Mouse (Mus musculus) CD4-positive helper T cell, adult 2 months (primary cell): ENCODE results near the gene Runx2.
A peak's percentile ranks its signal among the peaks of the same experiment; 100 is the strongest.

Experiments
- DNase-seq: peaks from one replicate; pipeline ENCODE4 v3.0.0-alpha.2; 2012; ENCODE audit warnings: low read depth, missing footprints, low spot score

Runx2 gene

DNA sequence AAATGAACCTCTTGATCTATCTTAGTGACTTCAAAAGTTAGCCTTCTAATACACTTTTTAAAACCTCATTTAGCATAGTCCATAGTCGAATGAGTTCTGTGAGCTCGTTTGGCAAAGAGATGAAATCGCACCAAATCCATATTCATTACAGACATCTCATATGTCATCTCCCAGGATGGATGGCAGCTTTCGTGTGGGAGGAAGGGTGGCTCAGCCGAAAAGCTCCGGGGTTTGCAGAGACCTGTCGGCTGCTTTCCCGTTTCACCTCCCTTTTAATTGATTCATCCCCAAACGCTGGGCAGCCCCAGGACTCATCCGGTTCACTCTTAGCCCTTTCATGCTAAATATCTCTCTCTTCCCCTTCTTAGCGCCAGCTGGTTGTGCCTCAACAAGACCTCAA is 275.7 kb downstream of the Runx2 start:
- DNase-seq = no peak

DNA sequence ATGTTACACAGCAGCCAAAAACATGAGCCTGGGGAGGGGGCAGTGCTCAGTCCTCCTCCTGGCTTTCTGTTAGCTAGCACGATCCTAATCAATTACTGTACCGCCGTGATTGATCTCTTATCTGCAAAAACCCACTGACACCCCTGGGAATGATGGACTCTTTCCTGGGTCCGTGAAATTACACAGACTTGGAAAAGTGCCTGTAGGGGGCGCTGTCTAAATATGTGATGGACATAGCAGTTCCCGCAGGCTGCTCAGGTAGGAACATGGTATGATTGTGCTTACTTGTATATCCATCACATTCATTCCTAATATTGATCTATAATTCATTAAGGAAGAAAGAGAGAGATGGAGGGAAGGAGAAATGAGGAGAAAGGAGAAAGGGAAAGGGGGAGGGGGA is 284.6 kb downstream of the Runx2 start:
- peak; percentile 45 for DNase-seq

DNA sequence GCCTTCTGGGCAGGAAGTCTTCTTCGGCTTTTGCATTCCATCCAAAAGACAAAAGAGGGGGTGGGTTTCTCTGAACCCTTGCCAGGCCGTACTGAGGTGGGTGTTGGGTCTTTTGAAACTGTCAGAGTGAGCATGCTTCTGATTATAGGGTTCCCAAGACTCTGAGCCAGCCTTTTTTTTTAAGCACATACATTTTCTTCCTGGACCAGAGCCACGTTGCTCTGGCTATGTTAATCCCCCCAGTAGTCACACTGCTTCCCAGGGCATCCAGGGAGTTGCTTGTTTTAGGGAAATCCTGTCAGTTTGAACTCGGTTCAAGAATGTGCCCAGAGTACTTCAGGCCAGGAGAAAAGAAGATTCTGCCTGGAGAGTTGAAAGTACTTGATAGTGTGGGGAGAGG is 286.0 kb downstream of the Runx2 start:
- no peak for DNase-seq

DNA sequence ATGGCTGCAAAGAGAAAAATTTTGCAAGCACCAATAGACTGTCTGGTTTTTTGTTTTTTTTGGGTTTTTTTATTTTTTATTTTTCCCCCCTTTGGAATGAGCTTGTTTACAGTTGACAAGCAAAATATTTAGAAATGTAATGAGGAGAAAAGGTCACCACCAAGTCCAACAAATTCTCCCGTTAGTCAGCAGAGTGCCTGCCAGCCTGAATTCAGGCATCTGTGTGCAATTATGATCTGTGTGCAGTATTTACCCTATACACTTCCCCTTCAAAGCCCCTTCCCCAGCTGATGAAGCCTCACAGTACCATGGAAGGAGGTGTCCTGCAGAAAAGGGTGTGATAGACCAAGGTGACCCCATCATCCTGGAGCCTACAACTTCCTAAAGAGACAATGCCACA is 290.5 kb downstream of the Runx2 start:
- no peak for DNase-seq

DNA sequence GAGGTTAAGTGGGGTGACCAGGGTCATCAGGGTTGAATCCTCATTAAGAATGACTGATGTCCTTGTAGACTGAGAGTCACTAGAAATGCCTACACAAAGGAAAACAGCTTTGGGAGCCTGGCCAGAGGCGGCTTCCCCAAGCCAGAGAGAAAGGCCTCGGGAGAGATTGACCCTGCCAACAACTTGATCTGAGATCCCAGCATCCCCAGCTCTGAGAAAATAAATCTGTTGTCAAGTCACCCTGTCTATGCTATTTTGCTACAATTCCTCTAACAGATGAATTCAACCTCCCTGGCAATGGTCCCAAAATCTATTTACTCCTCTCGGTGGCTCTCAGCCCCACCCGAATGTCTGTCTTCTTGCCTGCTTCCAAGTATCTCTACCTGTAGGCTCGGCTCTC is 291.7 kb downstream of the Runx2 start:
- no peak for DNase-seq

DNA sequence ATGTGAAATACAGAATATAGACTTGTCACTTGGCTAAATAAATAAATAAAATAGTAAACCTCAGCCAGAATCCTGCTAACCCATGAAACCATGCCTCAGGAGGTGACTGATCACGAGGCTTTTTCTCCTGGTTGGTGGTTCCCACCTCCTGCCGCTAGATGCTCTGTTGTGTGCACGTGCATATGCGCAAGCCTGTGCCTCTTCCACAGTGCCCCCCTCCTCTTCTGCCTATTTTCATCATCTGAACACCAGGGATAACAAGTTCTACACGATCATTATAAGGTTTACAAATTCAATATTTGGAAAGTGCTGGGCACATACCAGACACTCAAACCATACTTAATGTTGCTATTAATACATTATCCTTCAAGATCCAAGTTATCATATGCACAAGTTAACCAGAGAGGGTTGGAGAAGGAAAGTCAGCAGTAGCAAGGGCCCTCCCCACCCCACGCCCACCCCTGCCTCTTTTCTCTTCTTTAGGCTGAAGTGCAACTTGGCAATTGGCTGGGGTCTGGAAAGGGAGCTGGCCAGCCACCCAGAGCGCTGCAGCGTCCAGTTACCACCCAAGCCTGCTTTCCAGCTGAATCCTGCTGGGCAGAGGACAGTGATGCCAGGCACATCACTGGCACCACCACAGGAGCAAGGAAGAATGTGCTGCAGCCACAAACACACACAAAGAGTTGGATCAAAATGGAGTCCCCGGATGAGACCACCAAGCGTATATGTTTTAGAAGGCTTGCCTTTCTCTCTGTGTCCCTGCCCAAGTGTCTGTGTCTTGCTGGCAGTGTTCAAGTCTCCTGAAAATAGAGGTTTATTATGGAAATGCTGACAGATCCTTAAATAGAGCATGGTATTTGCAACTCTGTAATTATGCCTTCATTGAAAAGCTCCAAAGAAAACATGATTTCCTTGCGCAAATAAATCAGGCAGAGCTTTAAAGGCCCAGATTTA is 294.2 kb downstream of the Runx2 start:
- no peak for DNase-seq

DNA sequence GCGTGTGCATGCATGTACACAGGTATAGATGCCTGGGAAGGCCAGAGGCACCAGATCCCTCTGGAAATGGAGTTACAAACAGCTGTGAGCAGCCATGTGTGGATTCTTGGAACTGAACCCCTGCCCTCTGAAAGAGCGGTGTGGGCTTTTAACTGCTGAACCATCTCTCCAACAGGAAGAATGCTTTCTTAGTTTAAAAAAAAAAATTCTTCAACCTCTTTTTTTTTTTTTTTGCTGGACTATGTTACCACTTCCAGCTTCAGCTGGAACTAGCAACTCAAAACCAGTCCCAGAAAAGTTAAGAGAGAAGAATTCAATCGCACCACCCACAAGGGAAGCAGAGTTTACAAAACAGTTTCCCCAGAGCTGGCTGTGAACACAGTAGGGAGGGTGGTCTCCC is 295.2 kb downstream of the Runx2 start:
- no peak for DNase-seq

DNA sequence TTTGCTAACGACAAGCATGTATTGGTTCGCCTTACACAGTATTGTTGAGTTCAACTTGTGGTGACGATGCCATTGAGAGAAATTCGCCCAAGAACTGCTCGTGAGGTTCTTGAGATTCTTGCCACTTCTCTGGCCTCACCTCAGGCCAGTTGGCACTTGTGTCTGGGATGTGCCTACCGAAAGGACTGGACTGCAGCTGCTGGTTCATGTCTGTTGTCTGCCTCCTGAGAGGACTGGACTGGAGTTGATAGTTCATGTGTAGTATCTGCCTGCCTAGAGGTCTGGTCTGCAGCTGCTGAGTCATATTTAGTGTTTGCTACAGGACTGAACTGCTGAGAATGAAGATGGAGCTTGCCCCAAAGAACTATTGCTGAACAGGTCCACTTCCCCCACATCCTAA is 296.4 kb downstream of the Runx2 start:
- no peak for DNase-seq

DNA sequence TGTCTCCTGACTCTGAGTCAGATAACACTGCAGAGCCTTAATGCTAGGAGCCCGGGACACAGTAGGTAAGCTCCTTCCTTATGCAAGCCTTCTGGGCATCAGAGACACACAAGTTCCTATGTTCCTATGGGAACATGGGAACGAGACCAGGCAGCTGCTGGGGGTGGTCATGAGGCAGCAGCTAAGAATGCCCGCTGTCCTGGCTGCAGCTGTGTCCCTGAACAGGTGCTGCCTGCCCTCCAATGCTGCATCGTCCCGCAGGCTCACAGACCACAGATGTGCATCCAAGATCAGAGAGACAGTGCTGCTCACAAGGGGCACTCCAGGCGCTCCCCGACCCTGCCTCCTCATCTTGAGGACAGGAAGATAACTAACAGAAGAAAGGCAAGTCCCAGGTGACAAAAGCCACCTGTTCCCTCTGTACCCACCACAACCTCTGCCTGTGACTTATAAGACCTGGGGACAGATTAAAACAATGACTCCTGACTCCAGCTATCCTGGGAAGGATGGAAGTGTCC is 306.3 kb downstream of the Runx2 start:
- no peak for DNase-seq

DNA sequence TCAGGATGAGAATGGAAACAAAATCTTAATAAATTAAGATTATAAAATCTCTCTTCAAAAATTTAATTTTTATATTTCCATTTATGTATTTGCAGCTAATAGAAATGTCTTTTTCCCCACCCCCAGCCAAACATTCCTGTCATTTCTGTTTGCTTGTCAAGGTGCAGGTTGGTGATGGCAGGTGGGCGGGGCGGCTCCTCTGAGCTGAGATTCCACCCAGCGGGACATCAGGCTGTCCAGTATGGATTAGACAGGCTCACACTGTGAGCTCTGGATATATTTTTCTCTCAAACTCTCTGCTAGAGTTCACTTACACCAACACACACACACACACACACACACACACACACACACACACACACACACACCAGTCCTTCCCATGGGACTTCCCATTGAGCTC is 306.9 kb downstream of the Runx2 start:
- no peak for DNase-seq

DNA sequence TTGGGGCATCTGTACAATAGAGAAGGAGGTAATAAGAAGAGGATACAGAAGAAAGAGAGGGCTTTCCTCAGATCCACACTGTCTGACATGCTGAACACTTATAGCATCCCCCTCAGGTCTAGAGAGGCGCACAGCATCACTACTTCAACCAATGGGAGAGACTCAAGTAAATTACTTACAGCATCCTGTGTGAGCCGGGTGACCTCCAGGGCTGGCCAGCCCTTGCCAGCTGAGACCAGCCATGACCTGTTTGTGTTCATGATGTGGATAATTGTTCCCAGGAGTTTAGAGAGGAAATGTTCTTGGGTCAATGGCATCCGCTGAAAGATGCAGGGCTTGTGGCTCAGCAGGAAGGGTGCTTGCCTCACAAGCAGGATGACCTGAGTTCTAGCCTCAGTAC is 308.1 kb downstream of the Runx2 start:
- DNase-seq = no peak

DNA sequence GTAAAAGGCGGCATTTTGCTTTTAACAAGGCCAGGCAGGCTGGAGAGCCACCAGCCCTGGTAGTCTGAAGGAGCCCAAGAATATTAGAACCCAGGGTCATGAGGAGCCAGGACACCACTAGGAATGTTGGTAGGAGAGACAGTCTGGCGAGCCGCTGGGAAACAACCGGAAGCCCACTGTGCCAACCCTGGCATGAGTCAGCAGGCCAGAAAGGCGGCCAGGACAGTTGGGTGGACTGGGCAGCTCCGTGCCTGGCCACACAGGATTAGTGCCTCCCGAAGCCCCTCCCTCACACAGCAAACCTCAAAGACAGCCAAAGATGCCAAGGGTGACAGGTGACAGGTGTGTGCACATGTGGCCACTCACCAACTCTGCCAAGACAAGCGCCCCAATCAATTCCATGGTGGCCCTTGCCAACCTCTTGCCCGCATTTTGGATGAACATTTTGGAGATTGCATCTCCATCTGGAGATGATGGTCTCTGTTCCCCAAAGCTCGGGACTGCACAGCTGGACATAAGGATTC is 309.7 kb downstream of the Runx2 start:
- no peak for DNase-seq

DNA sequence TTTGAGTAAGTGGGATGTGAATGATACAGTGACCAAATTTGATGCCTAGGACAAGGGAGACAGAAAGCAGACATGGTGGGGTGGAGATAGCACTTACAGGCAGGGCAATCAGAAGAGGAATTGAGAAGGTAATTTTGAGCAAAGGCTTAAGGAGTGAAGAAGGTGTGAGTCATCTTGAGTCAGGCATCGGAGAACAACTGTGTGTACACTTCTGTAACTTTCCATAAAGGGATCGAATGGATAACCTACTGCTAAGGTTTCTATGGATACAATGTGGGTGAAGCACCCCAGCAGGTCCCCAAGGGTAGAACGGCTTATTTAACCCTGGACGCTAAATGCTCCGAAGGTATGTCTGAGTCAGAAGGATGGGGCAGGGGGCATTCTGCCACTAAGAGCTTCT is 312.4 kb downstream of the Runx2 start:
- no peak for DNase-seq

DNA sequence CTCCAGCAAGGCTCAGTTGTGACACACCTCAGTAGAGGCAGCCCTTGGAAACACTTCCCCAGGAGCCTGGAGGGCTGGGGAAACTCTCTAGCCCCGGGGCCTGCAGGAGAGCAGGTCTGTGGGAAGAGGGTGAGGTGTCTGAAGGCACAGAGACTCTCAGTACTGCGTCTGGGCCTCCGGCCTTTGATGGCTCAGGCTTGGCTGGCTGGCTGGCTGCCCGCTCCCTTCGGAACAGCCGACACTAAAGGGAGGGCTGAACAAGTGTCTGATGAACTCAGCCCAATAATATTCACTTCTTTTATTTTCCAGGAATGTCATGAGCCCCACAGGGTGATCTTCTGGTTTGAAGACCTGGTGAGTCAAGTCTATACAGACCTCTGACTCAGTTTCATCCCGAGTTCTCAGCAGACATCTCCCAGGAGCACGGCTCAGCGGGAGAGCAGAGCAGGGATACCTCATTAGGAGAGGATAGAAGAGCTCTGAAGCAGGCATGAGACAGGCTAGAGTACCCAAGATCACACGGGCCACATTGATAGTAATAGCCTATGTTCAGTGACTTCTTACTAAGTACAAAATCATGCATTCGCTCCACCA is 314.2 kb downstream of the Runx2 start:
- no peak for DNase-seq

DNA sequence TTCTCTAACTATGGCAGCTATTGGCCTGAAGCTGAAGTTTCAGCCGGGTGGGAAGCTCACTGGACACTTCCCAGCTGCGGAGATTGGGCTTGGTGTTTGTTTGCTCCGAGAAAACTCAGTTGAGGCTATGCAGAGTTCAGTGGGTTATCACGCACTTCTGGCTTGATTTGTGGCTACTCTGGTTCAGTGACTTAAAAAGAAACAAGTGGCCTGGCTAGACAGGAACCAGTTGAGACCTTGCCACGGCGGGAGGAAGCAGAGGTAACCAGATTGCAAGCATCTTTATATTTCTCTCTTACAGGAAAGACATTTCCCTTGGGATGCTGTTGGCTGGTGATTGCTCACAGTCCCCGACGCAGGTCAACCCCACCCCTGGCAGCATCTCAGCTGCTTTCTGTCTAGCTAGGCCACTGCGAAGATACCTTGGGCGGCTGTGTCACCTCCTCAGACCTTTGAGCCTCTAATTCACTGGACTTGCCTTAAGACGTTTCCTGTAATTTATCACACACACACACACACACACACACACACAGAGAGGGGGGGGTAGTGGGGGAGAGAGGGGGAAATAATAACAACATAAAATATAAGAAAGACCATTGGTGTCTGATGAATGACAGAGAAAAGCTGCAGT is 324.3 kb downstream of the Runx2 start:
- no peak for DNase-seq

DNA sequence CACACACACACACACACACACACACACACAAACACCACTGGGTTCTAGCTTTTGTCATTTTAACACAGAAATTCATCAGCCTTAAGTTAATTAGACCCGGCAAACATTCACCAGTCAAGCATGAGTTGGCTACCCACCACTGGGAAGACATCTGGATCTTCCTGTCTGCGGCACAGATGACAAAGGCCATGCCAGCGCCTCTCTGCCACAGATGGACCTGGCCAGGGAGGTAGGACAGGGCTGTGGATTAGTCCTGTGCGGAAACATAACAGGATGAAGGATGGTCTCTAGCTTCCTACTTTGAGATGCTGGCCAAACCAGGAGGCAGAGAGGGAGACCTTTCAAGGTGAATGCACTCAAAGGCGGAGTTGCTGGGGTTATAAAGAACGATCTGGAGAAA is 325.3 kb downstream of the Runx2 start:
- no peak for DNase-seq

DNA sequence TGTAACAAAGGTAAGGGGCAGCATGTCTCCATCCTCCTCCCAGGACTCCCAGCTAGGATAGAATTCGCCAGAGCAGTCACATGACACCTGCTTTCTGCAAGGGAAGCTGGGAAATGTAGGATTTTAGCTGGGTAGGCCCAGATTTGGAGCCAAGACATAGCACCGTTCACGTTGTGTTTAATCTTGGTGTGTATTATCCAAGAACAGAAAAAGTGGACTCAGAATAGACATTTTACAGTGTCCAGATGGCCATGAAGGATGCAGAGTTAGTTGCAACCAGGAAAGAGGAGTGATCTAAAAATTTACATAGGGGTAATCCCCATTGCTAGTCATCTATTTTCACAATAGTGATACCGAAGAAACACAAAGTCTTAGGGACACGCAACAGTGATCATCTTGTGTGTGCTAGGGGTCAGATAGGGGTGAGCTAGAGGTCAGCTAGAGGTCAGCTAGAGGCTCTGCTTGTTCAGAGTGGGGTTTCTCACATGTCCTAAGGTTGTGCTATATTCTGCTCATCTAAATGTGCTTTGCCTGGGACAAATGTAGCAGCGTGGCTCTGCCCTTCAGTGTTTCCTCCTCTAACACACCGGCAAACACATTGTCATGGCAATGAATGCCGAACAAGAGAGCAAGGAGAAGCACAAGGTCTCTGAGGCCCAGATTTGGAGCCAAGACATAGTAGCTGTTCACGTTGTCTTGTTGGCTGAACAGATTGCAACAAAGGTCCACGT is 326.9 kb downstream of the Runx2 start:
- DNase-seq = no peak

DNA sequence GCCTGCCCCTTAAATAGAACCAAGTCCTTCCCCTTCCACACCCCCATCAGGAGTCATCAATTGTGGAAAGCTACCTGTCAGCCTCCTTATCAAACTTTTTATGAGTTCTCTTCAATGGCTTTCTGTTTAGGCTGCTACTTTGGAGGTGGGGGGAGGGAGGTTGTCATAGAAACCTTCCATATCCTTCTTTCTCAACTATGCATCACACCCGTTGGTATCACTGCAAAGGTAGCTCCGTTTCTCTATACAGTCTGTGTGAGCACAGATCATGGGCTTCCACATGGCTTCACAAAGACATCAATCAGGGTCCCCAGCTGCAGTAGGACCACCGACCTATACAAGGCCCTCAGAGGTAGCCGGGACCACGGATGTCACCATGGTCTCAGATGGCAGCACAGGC is 329.3 kb downstream of the Runx2 start:
- DNase-seq = no peak

DNA sequence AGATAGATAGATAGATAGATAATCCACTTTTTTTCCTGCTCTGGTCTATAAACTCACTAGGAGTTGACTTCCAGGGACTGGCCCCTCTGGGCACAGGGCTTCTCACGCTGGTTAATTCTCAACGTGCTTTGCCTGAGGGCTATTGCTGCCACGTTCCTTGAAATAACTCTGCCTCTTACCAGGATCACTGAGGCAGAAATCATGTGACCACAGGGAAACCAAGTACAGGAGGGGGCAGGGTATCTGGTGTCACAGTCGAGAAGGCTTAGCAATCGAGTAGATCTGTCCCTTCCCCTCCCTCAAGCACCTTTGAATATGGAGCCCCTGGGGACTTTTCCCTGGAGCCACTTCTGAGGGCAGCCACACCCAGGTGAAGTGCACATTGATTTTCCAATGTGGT is 334.7 kb downstream of the Runx2 start:
- DNase-seq = no peak

DNA sequence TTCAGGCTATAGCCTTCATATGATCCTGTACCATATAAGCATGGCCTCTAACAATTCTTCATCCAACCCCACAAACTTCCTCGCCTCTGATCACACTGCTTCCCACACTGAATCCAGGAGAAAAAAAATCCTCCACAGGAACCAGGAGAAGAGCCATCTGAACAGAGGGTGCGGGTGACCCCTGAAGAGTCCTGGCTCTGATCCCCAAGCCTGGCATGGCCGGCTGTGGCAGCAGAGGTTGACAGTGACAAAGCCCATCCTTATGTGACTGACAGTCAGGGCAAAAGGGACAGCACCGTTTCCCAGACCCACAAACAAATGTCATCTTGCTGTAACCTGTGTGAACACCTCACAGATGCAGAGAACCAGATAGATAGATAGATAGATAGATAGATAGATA is 335.1 kb downstream of the Runx2 start:
- DNase-seq = no peak

DNA sequence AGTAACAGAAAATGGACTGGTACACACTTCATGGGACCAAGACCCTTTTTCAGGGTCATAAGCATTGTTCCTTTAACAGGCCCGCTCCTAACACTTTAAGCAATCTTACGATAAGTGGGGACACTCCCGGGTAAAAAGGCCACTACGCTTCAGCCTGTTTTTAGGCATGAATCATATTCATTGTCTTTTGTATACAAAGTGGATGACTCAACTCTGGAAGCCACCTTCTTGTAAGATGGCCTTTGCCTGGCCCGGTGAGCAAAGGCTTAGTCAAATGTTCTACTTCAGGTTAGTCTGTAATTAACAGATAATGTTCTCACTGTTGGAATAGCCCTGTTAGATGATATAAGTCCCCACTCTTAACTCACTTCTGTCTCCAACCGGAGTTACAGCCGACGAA is 338.7 kb downstream of the Runx2 start:
- DNase-seq = no peak

DNA sequence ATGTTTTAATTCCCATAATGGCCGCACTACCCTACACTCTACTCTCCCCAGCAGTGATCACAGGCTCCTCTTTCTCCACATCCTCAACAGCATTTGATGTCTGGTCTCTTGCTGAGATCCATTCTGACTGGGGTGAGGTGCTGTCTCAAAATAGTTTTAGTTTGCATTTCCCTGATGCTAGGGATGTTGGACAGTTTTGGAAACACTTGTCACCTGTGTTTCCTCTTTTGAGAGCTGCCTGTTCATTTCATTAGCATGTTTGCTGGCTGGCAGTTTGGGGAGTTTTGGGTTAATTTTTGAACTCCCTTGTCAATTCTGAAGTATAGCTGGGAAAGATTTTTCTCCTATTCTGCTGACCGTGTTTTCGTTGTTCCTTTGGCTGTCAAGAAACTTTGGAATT is 340.3 kb downstream of the Runx2 start:
- no peak for DNase-seq
